Mouse (Mus musculus) G1E (cell line): ENCODE measurements around the gene Ehd4. TPM values are rescaled to one million over a fixed set of nuclear protein-coding genes. Genes with fewer than 3 reads are reported as not detected.

Source experiments
- ATAC-seq: 2 replicates; pipeline ENCODE4 v1.8.0; 2016; ENCODE audit warnings: mild to moderate bottlenecking; ENCODE audit not compliant: insufficient number of reproducible peaks, poor library complexity, low FRiP score, severe bottlenecking; ENCODE audit errors: extremely low read depth
- DNase-seq: peaks from one replicate; pipeline ENCODE4 v3.0.0; 2012; ENCODE audit warnings: low spot score
- H3K27me3 ChIP-seq: 2 replicates; pipeline ENCODE4 v1.6.1; 2012; ENCODE audit warnings: mild to moderate bottlenecking, low read length, inconsistent platforms; ENCODE audit not compliant: insufficient read depth
- H3K36me3 ChIP-seq: replicated peaks from 2 replicates; pipeline ENCODE3; 2012; ENCODE audit warnings: mild to moderate bottlenecking, inconsistent platforms
- H3K4me1 ChIP-seq: 2 replicates; pipeline ENCODE4 v1.6.1; 2012; ENCODE audit warnings: low read depth, low read length, inconsistent platforms, mixed read lengths; ENCODE audit not compliant: insufficient read depth
- H3K4me3 ChIP-seq: 2 replicates; pipeline ENCODE4 v1.5.1; 2012; ENCODE audit warnings: low read depth, mild to moderate bottlenecking, inconsistent platforms, low read length, moderate library complexity, mixed read lengths
- H3K9me3 ChIP-seq: replicated peaks from 2 replicates; pipeline ENCODE4 v1.6.1; 2012; ENCODE audit warnings: inconsistent platforms
- CTCF ChIP-seq: IDR thresholded peaks from 2 replicates; pipeline ENCODE4 v1.5.1; 2012; ENCODE audit warnings: low read depth, low read length, inconsistent platforms, mixed read lengths
- GATA1 ChIP-seq: IDR thresholded peaks from 2 replicates; pipeline ENCODE4 v1.6.1; 2012; ENCODE audit warnings: borderline replicate concordance, low read length, inconsistent platforms, mixed read lengths
- GATA2 ChIP-seq: IDR thresholded peaks from 2 replicates; pipeline ENCODE4 v1.6.1; 2012; ENCODE audit warnings: low read depth, low read length, inconsistent platforms, borderline replicate concordance
- POLR2AphosphoS5 ChIP-seq: IDR thresholded peaks from 2 replicates; pipeline ENCODE4 v1.6.1; 2012; ENCODE audit warnings: low read depth, low read length, inconsistent platforms; ENCODE audit not compliant: insufficient replicate concordance
- TAL1 ChIP-seq: conservative IDR thresholded peaks from 2 replicates; pipeline ENCODE4 v1.6.1; 2012; ENCODE audit warnings: low read depth, low read length, inconsistent platforms, mixed read lengths
- polyA plus RNA-seq: library from polyadenylated mRNA; stranded (reverse); fragments of >175 nt; gene quantifications from 2 replicates; pipeline ENCODE4 v1.2.3, GENCODE M21; 2012
- total RNA-seq, 2 experiments: library from RNA; stranded (forward) in 1 of 2; stranded (reverse) in 1 of 2; fragments of 200-1000 nt in 1 of 2; fragments of >200 nt in 1 of 2; fragmentation: Nextera tagmentation in 1 of 2; gene quantifications; 2 replicates each; pipeline ENCODE4 v1.2.3; 2014 to 2017

Ehd4 gene
- total and polyA plus RNA-seq, 3 experiments: 10.8 to 30.3 (median 11.0) TPM

DNA sequence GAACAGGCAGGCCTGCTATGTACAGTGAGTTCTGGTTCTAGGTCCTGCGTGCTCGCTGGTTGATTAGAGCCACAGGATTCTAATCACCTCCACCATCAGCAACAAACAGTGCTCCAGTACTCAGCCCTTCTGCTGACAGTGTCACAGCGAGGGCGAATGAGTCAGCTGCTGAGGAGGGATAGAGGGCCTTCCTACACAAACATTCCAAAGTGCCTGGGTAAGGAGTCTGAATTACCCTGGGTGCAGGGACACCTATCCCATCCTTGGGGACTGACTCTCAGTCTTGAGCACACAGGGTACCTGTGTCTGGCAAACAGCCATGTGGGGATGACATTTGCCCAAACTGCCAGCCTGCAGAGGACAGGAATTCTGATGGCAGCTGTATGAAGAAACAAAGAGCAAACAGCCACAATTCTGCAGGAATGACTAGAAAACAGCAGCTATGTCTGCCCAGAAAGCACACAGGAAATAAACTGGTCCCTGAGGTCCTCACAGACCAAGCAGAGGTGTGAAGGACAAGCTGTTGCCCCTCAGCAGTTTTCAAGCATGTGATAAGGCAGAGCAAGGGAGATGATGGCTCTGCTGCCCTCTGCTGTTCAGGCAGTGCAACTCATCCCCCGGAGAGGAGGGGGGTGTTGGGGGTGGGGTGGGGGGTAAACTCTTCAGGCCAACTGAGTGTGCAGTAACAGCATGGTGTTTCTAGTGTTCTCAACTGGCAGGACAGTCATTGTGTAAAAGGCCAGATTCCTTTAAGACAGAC is 60.6 kb downstream of the Ehd4 start:
- Histone ChIP-seq H3K9me3 (no peaks in the 10 kb centered on the region), H3K4me3 (no peak overlapping the region), H3K4me1 (no peaks in the 10 kb centered on the region), H3K36me3 (peaks cover 76% of the 10 kb centered on the region), H3K27me3 (no peaks in the 10 kb centered on the region)
- ATAC-seq (peak; percentile 40), DNase-seq (peak; percentile 50)
- TF ChIP-seq POLR2AphosphoS5 (no peak), CTCF (peak; percentile 36; the same call in 1 of the 2 replicates), GATA1 (no peak)

DNA sequence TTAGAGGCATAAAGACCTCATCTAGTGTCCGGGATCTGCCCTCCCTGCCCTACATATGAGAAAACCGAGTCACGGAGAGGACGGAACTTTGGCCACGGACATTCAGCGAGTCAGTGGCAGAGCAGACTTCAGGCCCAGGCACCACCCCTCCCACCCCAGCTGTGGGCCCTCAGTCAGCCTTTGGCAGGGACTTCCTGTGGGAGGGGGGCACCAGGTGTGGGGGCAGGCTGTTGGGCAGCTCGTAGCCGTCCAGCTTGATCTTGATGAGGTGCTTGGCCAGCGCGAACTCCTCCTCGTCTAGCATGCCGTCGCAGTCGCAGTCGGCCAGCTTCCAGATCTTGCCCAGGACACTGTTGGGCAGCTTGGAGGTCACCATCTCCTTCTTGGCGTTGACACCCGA is 63.4 kb downstream of the Ehd4 start:
- ATAC-seq: no peak
- H3K27me3 ChIP-seq: no peaks in the 10 kb centered on the region
- no peaks in the 10 kb centered on the region for H3K4me1 ChIP-seq
- no peaks in the 10 kb centered on the region for H3K9me3 ChIP-seq
- no peak overlapping the region for H3K4me3 ChIP-seq
- H3K36me3 ChIP-seq: peaks cover 52% of the 10 kb centered on the region
- TF ChIP-seq CTCF (no peak), POLR2AphosphoS5 (no peak), TAL1 (no peak), GATA1 (no peak), GATA2 (no peak)
- no peak for DNase-seq

GRCm38 (mm10) chr2:120087897-120088296 is 66.5 kb downstream of the Ehd4 start:
- no peaks in the 10 kb centered on the region for H3K9me3 ChIP-seq
- DNase-seq: no peak
- H3K4me3 ChIP-seq: no peak overlapping the region
- no peak for TF ChIP-seq POLR2AphosphoS5
- TF ChIP-seq GATA2: no peak
- TF ChIP-seq TAL1: no peak
- TF ChIP-seq GATA1: no peak
- TF ChIP-seq CTCF: no peak
- no peaks in the 10 kb centered on the region for H3K27me3 ChIP-seq
- no peak for ATAC-seq
- H3K4me1 ChIP-seq: peaks cover 15% of the 10 kb centered on the region
- peaks cover 34% of the 10 kb centered on the region for H3K36me3 ChIP-seq

GRCm38 (mm10) chr2:120087391-120087790 is 67.0 kb downstream of the Ehd4 start:
- DNase-seq (no peak), ATAC-seq (no peak)
- Histone ChIP-seq H3K36me3 (peaks cover 29% of the 10 kb centered on the region), H3K27me3 (no peaks in the 10 kb centered on the region), H3K4me1 (peaks cover 15% of the 10 kb centered on the region), H3K9me3 (no peaks in the 10 kb centered on the region), H3K4me3 (no peak overlapping the region)
- no peak for TF ChIP-seq GATA1
- no peak for TF ChIP-seq POLR2AphosphoS5
- TF ChIP-seq GATA2: no peak
- TF ChIP-seq TAL1: no peak
- no peak for TF ChIP-seq CTCF

DNA sequence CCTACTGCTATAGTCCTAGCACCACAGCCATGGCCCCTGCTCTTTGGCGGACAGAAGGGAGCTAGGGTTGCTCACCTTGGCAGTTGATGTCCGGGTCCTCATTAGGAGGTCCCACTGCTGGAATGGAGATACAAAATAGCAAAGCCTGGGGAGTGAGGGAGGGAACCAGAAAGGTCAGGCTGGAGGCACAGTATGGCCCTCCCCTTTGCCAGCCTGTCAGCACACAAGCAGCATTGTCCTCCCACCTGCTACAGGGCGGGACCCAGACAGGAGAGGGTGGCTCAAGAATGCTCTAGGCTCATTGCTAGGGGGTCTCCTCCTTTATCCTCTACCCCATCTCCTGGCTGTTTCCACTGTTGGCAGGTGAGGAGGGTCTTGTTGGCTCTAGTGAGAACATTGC is 68.4 kb downstream of the Ehd4 start:
- no peak overlapping the region for H3K4me3 ChIP-seq
- peaks cover 17% of the 10 kb centered on the region for H3K36me3 ChIP-seq
- peaks cover 6% of the 10 kb centered on the region; the same call in 1 of the 2 replicates for H3K27me3 ChIP-seq
- H3K4me1 ChIP-seq: peaks cover 15% of the 10 kb centered on the region
- ATAC-seq (no peak), DNase-seq (no peak)
- peaks cover 3% of the 10 kb centered on the region; the same call in 1 of the 2 replicates for H3K9me3 ChIP-seq
- TF ChIP-seq GATA2: no peak
- no peak for TF ChIP-seq TAL1
- TF ChIP-seq CTCF: no peak
- no peak for TF ChIP-seq GATA1

DNA sequence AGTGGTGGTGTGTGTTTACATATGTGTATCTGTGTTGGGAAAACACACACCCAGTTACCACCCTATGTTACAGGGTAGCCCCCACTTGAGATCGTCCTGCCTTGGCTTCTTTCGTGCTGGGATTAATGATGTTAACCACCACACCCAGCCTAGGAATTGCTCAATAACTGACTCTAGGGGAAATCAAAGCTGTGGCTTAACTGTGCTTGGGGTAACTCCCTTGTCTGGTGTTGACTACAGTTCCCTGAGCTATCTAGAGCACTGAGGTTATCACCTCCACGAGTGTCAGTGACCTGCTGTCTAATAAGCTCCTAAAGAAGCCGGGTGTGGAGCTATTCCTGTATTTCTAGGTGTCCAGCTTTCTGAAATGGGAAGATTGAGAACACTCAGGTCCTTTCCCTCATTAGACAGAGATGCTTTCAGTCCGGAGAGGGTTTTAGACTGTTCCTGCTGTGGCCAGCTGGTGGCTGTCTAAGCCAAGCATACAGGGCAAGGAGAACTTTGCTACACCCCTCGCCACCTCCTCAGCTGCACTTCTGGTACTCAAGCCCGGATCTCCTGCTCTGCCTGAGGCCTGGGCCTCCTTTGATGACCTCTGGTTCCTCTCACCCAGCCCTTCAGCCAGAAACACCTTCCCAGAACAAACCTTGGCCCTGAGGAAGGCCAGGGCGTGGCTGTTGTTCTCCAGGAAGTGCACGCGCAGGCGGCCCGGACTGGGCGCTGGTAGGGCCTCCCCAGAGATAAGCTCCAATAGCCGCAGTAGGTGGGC is 69.6 kb downstream of the Ehd4 start:
- ATAC-seq (no peak), DNase-seq (peak; percentile 50)
- peaks cover 3% of the 10 kb centered on the region; the same call in 1 of the 2 replicates for H3K9me3 ChIP-seq
- H3K27me3 ChIP-seq: peaks cover 13% of the 10 kb centered on the region
- H3K36me3 ChIP-seq: peaks cover 4% of the 10 kb centered on the region
- peaks cover 15% of the 10 kb centered on the region for H3K4me1 ChIP-seq
- no peak overlapping the region; the same call in 1 of the 2 replicates for H3K4me3 ChIP-seq
- TF ChIP-seq GATA1: no peak
- no peak for TF ChIP-seq CTCF
- TF ChIP-seq GATA2: no peak
- no peak for TF ChIP-seq POLR2AphosphoS5
- no peak for TF ChIP-seq TAL1
